Mouse (Mus musculus): ENCODE results near the gene Cbll1. TPM values are rescaled to one million over a fixed set of nuclear protein-coding genes. Genes with fewer than 3 reads are reported as not detected.
"Not testable (repeated sequence)": the region's sequence is repeated elsewhere in the genome, so short reads cannot be mapped to it uniquely, and the experiment has no call there.

The Cbll1 gene
- total RNA-seq, 2 experiments from 2014 or later, result 4.9 to 33.2 TPM

DNA sequence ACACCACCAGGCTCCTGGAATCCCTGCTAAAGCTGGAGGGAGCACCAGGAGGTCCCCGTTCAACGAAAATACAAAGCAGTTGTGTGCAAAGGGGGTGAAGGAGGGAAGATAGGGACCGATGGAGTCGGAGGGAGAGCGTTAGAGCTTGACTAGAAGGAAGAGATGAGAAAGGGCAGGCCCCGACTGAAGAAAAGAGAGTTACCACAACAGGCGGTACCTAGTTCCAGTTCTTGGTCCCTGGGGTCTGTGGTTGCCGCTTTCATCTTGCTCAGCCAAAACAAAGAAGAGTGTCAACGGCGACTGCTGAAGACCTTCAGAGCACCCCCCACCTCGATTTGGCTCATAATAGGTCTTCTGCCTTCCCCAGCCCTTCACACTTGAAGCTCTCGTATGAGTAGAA lies 780 bp upstream of the Cbll1 start:
- ATAC-seq (ENCODE audit: poor library complexity, severe bottlenecking), result no peak

DNA sequence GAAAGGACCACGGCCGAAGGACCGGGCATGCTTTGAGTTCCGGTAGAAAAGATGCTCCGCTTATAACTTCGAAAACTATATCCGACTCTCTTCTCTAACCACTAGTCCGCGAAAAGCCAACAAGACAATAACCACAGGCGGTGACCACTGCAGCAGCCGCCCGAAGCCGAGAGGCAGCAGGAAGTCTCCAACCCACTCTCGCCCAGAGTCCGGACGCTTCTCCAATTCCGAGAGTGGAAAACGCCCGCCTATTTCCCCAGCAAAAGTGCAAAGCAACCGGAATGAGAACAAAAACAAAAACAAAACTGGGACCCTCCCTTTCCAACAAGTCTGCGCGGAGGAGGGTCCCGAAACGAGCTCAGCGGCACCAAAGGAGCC lies 491 bp downstream of the Cbll1 start:
- peak; percentile 45 for ATAC-seq (ENCODE audit: poor library complexity, severe bottlenecking)

GRCm38 (mm10) chr12:31486431-31486830 lies 13.0 kb downstream of the Cbll1 start:
- ATAC-seq (ENCODE audit: poor library complexity, severe bottlenecking), result no peak

- not testable (repeated sequence) for ATAC-seq (ENCODE audit: poor library complexity, severe bottlenecking)
Observed at GRCm38 (mm10) chr12:31478182-31478581, 21.2 kb downstream of the Cbll1 start.

DNA sequence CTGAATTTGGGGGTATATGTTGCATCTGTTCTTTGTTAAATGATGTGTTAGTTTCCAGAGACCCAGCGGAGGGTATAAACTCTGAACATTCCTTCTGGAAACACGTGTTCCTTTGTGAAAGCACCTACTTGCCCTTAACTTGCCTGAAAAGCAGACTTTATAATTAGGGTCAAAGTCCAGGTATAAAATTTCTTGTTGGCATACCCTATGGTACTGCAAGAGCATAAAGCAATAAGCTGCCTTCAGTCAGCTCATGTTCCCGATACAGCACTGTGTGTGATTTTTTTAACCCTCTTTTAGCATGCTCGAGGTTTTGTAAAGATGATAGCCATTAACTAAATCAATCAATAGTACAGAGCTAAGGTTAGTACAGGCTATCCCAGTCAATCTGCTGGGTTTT lies 36.8 kb downstream of the Cbll1 start:
- no peak for ATAC-seq (ENCODE audit: poor library complexity, severe bottlenecking)

DNA sequence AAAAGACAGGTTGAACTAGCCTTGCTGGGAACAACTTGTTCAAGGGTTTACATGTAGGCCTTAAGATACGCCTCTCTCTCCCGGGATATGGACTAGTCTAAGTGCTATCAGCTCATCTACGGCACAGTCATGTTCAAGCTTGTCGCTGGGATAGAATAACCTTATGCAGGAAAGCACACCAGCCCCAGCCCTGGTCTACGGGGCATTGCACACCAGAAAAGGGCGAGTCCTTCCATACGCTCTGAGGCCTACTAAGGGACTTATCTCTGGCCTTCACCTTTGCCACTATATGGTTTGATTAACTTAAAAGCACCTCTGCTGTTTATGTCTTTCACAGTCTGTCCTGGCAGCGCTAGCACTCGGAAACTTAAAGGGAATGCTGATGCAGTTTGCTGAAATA lies 38.0 kb downstream of the Cbll1 start:
- no peak for ATAC-seq (ENCODE audit: poor library complexity, severe bottlenecking)

DNA sequence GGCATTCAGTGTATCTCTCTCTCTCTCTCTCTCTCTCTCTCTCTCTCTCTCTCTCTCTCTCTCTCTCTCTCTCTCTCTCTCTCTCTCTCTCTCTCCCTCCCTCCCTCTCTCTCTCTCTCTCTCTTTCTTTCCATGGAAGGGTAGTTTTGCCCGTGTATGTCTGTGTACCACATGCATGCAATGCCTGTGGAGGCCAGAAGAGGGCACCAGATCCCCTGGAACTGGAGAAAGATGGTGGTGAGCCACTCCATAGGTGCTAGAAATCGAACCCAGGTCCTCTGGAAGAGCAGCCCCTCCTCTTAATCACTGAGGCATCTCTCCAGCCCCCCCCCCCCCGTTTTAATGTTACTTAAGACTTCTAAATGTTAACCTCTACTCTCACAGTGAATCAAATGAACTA lies 39.1 kb downstream of the Cbll1 start:
- ATAC-seq (ENCODE audit: poor library complexity, severe bottlenecking), result 0 out of 2 replicates have a peak, but pooled peaks have one; percentile 40

DNA sequence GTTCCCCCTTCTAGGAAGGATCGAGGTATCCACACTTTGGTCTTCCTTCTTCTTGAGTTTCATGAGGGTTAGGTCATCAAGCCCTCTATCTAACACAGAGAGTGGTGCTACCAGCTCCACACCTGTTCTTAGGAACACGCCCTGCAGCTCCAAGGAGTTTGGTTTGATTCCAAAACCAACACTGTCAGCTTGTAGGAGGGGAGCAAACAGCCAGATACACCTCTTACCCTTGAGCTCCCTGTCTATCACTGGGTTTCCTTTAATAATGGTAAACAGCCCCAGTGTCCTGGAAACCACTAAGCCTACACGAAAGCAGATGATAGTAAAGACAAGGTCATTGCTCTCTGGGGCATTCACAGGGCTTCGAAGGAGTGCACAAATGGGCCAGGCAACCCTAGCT lies 40.9 kb downstream of the Cbll1 start:
- no peak for ATAC-seq (ENCODE audit: poor library complexity, severe bottlenecking)

GRCm38 (mm10) chr12:31456271-31456670 lies 43.1 kb downstream of the Cbll1 start:
- no peak for ATAC-seq (ENCODE audit: poor library complexity, severe bottlenecking)

GRCm38 (mm10) chr12:31449341-31449740 lies 50.1 kb downstream of the Cbll1 start:
- no peak for ATAC-seq (ENCODE audit: poor library complexity, severe bottlenecking)

DNA sequence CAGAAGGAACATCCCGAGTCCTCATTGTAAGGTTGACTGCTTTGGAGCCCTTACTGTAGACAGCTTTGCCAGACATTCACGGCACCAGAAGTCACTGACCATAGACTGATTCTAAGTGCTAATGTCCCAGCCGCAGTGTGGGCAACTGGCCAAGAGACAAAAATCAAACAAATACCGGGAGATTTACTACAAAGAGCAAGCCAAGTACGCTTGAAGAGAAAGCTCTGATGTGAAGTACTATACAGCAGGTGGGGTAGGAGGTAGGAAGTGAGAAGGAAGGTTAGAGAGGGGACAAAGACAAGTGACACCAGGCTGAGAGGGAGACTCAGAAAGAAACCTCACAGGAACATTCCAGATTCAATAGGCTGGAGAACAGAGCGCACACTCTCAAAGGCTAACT lies 54.6 kb downstream of the Cbll1 start:
- no peak for ATAC-seq (ENCODE audit: poor library complexity, severe bottlenecking)

- ATAC-seq (ENCODE audit: poor library complexity, severe bottlenecking), result peak; percentile 80
Observed at GRCm38 (mm10) chr12:31444131-31444546, 55.3 kb downstream of the Cbll1 start.

DNA sequence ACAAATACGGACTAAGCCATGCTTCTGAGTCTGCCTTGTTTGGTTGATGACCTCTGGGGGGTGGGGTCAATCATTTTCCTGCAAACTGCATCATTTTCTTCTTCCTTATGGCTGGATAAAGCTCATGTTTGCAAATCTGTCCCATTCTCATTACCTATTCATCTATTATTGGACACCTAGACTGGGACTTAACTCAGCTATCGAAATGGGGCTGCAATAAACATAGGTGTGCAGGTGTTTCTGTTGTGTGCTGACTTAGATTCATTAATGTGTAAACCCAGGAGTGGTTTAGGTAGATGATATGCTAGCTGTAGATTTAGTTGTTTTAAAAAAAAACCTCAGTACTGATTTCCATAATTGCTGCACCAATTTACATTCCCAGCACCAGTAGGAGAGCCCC lies 59.8 kb downstream of the Cbll1 start:
- no peak for ATAC-seq (ENCODE audit: poor library complexity, severe bottlenecking)

GRCm38 (mm10) chr12:31437791-31438190 lies 61.6 kb downstream of the Cbll1 start:
- no peak for ATAC-seq (ENCODE audit: poor library complexity, severe bottlenecking)

Other genes with a start within 250 kb of the Cbll1 start
- 0.20 and 1.0 TPM in 2 replicates for gene Lamb1, start 234.4 kb downstream of the Cbll1 start, total RNA-seq (2015)
- gene Lamb1, start 234.4 kb downstream of the Cbll1 start, total RNA-seq (2017), result 2.5 and 9.6 TPM in 2 replicates
- gene Dld, start 148.2 kb downstream of the Cbll1 start, total RNA-seq (2015), result 68.0 and 73.7 TPM in 2 replicates
- 76.8 and 86.3 TPM in 2 replicates for gene Dld, start 148.2 kb downstream of the Cbll1 start, total RNA-seq (2017)
- 0.27 and 0.43 TPM in 2 replicates for gene Slc26a3, start 108.7 kb downstream of the Cbll1 start, total RNA-seq (2015)
- 0.28 and 2.3 TPM in 2 replicates for gene Slc26a3, start 108.7 kb downstream of the Cbll1 start, total RNA-seq (2017)
- not detected in 2 replicates for gene Slc26a4, start 60.4 kb upstream of the Cbll1 start, total RNA-seq (2015)
- gene Slc26a4, start 60.4 kb upstream of the Cbll1 start, total RNA-seq (2017), result not detected in 2 replicates
- 35.7 and 38.8 TPM in 2 replicates for gene Bcap29, start 135.0 kb upstream of the Cbll1 start, total RNA-seq (2015)
- 9.9 and 17.3 TPM in 2 replicates for gene Bcap29, start 135.0 kb upstream of the Cbll1 start, total RNA-seq (2017)
- gene Dus4l, start 155.2 kb upstream of the Cbll1 start, total RNA-seq (2015), result 2.9 and 3.9 TPM in 2 replicates
- gene Dus4l, start 155.2 kb upstream of the Cbll1 start, total RNA-seq (2017), result 3.0 and 7.7 TPM in 2 replicates
- 56.3 and 70.0 TPM in 2 replicates for gene Cog5, start 155.3 kb upstream of the Cbll1 start, total RNA-seq (2015)
- gene Cog5, start 155.3 kb upstream of the Cbll1 start, total RNA-seq (2017), result 48.5 and 62.4 TPM in 2 replicates
- gene Gpr22, start 214.3 kb upstream of the Cbll1 start, total RNA-seq (2015), result not detected in 2 replicates
- 0.26 TPM in 1 of 2 replicates, not detected in the other for gene Gpr22, start 214.3 kb upstream of the Cbll1 start, total RNA-seq (2017)

Data from megakaryocyte, adult 5-6 weeks (primary cell).